Mouse (Mus musculus): Measurements from ENCODE around the gene Mest. TPM values are rescaled to one million over a fixed set of nuclear protein-coding genes. Genes with fewer than 3 reads are reported as not detected.
A peak's percentile ranks its signal among the peaks of the same experiment; 100 is the strongest.

The Mest gene
- polyA plus RNA-seq, 1 experiment from 2014 or later: 560 TPM

DNA sequence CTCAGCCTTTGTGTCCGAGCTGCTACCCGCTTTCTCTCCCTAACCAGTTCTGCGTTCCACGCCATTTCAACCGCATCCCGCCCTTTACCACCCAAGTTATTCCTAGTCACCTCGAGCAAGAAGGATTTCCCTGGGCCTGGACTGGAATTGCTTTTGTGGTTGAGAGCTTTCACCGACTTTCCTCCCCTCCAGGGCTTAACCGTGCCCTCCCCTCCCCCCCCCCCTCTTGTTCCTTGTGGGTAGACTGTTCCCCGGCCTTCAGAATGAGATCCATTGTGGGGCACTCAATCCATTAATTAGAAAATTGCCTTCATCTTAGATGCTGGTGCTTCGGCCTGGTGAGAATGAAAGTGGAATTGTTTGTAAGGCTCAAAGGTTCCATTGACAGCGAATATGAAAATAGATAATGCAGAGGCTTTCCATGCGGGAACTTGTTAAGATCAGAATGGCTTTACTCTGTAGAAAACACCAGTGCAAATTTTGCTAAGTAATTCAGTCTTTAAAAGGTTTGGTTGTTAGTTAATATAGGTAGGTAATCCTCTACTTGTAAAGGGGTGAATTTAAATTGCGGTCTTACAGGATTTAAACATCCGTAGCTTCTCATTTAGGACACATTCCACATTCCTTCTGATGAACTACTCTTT lies 12.5 kb downstream of the Mest start:
- Histone ChIP-seq H3K27me3 (replicated peaks; ENCODE audit: control insufficient read depth, insufficient read depth, low read length) (no peaks in the 10 kb centered on the region), H3K9me3 (ENCODE audit: control insufficient read depth, low read length) (peaks cover 31% of the 10 kb centered on the region), H3K27ac (ENCODE audit: low read length) (peak overlapping the region; percentile 74), H3K9ac (ENCODE audit: low read depth, low read length) (peak overlapping the region; percentile 37; the same call in 1 of the 2 replicates), H3K4me3 (ENCODE audit: low read length) (peak overlapping the region; percentile 12; the same call in 1 of the 2 replicates), H3K4me1 (ENCODE audit: control insufficient read depth, insufficient read depth, low read length) (no peaks in the 10 kb centered on the region), H3K36me3 (ENCODE audit: control insufficient read depth, insufficient read depth, low read length) (0 out of 2 replicates have a peak, but pooled peaks cover 3% of the 10 kb centered on the region), H3K4me2 (ENCODE audit: low read depth, low read length) (peak overlapping the region; percentile 27)
- 51% methylated on average over 15 of the region's 15 CpGs for WGBS
- no peak for ATAC-seq

DNA sequence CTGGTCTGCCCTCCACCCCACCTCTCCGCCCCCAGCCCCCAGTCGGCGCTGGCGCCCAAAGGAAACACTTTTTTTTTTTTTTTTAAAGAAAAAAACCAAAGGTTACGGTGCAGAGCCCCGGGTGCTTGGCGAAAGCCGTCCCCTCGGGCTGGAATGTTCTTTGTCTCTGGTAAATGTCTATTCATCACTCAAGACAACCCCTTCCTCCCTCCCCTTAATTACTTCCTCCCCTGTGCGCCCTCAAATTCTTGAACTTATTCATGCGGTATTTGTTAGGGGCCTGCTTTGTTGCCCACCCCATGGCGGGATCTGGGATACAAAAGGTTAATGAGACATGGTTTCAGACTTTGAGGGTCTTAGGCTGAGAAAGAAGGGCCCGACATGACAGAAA lies 13.0 kb downstream of the Mest start:
- H3K27me3 ChIP-seq (replicated peaks; ENCODE audit: control insufficient read depth, insufficient read depth, low read length): no peaks in the 10 kb centered on the region
- peak overlapping the region; percentile 57; the same call in 1 of the 2 replicates for H3K27ac ChIP-seq (ENCODE audit: low read length)
- H3K4me1 ChIP-seq (ENCODE audit: control insufficient read depth, insufficient read depth, low read length): no peaks in the 10 kb centered on the region
- WGBS: 68% methylated on average over 13 of the region's 13 CpGs
- peaks cover 31% of the 10 kb centered on the region for H3K9me3 ChIP-seq (ENCODE audit: control insufficient read depth, low read length)
- no peak overlapping the region; the same call in 1 of the 2 replicates for H3K9ac ChIP-seq (ENCODE audit: low read depth, low read length)
- no peak for ATAC-seq
- H3K4me3 ChIP-seq (ENCODE audit: low read length): peak overlapping the region; percentile 56; the same call in 1 of the 2 replicates
- H3K36me3 ChIP-seq (ENCODE audit: control insufficient read depth, insufficient read depth, low read length): 0 out of 2 replicates have a peak, but pooled peaks cover 3% of the 10 kb centered on the region
- H3K4me2 ChIP-seq (ENCODE audit: low read depth, low read length): no peak overlapping the region

DNA sequence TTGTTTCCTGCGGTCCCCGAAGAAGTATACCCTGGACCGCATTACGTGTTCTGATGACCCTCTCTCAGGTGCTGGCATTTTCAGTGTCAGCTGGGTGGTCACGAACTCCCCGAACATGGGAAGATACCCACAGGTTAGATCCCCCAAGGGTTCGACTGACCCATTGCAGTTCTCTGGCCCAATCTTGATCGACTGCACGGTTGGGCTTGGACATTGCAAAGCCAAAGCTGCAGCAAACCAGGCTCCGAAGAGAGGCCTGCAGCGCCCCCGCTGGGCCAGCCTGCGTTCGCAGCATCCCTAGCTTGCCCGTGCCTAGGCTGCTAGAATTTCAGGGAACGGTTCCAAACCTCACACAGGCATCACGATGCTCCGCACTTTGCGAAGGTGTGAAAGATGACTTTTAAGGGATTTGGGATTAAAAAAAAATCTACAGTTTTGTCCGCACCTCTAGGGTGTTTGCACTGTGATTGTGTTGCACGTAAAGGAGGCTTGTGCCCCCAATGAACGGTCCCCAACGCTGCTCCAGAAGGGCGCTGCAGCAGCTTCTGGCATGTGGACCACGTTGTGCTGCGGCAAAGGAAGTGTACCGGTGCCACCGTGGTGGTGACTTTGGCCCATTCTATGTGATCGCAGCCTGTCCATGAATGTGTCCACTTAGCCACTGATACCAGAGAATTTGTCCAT lies 13.7 kb downstream of the Mest start:
- no peaks in the 10 kb centered on the region for H3K4me1 ChIP-seq (ENCODE audit: control insufficient read depth, insufficient read depth, low read length)
- 54% methylated on average over 29 of the region's 29 CpGs for WGBS
- H3K36me3 ChIP-seq (ENCODE audit: control insufficient read depth, insufficient read depth, low read length): 0 out of 2 replicates have a peak, but pooled peaks cover 3% of the 10 kb centered on the region
- H3K27ac ChIP-seq (ENCODE audit: low read length): peak overlapping the region; percentile 57; the same call in 1 of the 2 replicates
- no peaks in the 10 kb centered on the region for H3K27me3 ChIP-seq (replicated peaks; ENCODE audit: control insufficient read depth, insufficient read depth, low read length)
- peak overlapping the region; percentile 61 for H3K4me2 ChIP-seq (ENCODE audit: low read depth, low read length)
- H3K9me3 ChIP-seq (ENCODE audit: control insufficient read depth, low read length): peaks cover 31% of the 10 kb centered on the region
- ATAC-seq: peak; percentile 75
- H3K4me3 ChIP-seq (ENCODE audit: low read length): peak overlapping the region; percentile 56
- H3K9ac ChIP-seq (ENCODE audit: low read depth, low read length): peak overlapping the region; percentile 57

DNA sequence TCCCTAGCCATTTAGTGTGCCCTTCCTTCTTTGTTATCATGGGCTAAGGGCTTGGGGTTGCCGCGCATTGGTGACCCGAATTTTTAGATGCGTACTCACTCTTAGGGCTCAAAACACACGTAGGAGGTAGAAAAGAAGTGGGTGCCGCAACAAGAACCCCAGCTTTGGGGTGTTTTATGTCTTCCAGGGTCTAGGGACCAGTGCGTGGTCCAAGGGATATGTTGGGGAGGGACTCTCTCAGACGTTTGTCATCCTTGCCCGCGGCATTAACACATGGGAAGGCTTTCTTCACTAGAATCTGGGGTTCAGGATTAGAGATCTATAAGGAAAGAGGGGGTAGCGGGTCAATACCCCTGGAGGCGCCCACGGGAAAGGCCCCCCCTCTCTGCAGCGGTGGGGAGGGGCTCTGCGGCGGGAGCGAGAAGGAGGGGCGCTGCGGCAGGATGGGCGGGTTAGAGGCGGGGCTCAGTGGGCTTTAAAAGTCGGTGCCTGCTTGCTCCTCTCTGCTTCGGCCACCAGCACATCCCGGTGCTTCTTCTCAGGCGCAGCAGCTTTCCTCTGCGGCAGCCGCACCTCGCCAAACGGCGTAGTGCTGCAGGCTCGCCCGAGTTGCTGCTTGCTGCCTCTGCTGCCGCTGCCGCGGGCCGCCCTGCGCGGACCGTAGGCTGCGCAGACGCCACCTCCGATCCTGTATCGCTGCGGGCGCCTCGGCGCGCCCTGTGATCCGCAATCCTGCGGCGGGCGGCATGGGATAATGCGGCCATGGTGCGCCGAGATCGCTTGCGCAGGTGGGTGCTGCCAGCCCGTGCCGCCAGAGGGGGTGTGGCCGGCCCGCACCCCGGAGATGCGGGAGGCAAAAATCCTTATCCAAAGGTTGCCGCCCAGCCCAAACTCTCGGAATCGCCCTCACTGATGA lies 14.5 kb downstream of the Mest start:
- Histone ChIP-seq H3K27me3 (replicated peaks; ENCODE audit: control insufficient read depth, insufficient read depth, low read length) (no peaks in the 10 kb centered on the region), H3K36me3 (ENCODE audit: control insufficient read depth, insufficient read depth, low read length) (0 out of 2 replicates have a peak, but pooled peaks cover 3% of the 10 kb centered on the region), H3K4me1 (ENCODE audit: control insufficient read depth, insufficient read depth, low read length) (no peaks in the 10 kb centered on the region), H3K4me3 (ENCODE audit: low read length) (peak overlapping the region; percentile 56), H3K4me2 (ENCODE audit: low read depth, low read length) (peak overlapping the region; percentile 61), H3K9ac (ENCODE audit: low read depth, low read length) (peak overlapping the region; percentile 66), H3K27ac (ENCODE audit: low read length) (peak overlapping the region; percentile 52; the same call in 1 of the 2 replicates), H3K9me3 (ENCODE audit: control insufficient read depth, low read length) (peaks cover 31% of the 10 kb centered on the region)
- ATAC-seq: peak; percentile 70
- 54% methylated on average over 64 of the region's 66 CpGs for WGBS

DNA sequence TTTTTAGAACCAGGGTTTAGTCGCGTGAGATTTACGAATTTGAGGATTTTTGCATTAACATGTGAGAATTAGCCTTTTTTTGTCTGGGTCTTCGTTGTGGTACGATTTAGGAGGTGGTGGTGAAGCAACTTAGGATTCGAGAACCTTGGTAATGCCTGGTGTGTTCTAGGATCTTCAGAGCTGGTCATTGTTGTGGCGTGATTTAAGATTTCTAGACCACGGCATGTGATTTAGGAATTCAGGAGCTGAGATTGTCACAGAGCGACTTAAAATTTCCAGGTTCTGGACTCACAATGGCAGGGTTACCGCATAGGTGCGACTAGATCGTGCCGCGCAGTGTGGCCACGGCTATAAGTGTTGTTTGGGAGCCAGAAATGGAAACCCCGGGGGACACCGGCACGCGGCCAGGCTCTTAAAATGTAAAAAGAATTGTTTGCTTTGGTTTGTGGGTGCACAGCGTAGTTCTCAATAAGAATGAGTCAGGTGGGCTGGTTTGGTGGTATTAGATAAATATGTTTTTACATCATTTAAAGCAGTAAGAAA lies 15.2 kb downstream of the Mest start:
- no peak for ATAC-seq
- Histone ChIP-seq H3K4me1 (ENCODE audit: control insufficient read depth, insufficient read depth, low read length) (no peaks in the 10 kb centered on the region), H3K9ac (ENCODE audit: low read depth, low read length) (peak overlapping the region; percentile 66), H3K27ac (ENCODE audit: low read length) (peak overlapping the region; percentile 52; the same call in 1 of the 2 replicates), H3K9me3 (ENCODE audit: control insufficient read depth, low read length) (peaks cover 31% of the 10 kb centered on the region), H3K4me2 (ENCODE audit: low read depth, low read length) (peak overlapping the region; percentile 61), H3K27me3 (replicated peaks; ENCODE audit: control insufficient read depth, insufficient read depth, low read length) (no peaks in the 10 kb centered on the region), H3K4me3 (ENCODE audit: low read length) (peak overlapping the region; percentile 56), H3K36me3 (ENCODE audit: control insufficient read depth, insufficient read depth, low read length) (0 out of 2 replicates have a peak, but pooled peaks cover 3% of the 10 kb centered on the region)
- 50% methylated on average over 20 of the region's 20 CpGs for WGBS

DNA sequence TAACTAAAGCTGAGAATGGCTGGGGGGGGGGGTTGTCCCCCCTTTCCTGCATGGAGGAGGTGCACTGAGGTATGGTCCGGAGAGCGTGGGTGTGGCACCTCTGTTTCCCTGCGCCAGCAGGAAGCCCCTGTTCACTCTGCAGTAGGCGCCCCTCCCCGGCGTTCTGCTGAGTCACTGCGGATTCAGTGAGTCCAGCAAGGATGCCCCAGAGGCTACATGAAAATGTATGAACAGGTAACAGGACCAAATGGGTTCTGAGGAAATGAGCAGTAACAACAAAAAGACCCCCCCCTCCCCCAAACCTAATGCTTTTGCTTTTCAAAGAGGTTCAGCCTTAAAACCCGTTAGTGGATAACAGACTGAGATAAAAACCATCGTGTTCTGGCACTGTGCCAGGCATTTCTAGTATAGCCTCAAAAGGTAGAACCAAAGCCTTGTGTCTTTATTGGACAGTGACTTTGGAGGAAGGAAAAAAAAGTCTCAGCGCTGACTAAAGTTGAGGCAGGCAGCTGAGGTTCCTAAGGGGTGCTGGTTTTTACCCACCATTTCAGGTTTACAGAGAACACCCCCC lies 15.9 kb downstream of the Mest start:
- 50% methylated on average over 10 of the region's 10 CpGs for WGBS
- H3K27ac ChIP-seq (ENCODE audit: low read length): no peak overlapping the region
- peak overlapping the region; percentile 37 for H3K9ac ChIP-seq (ENCODE audit: low read depth, low read length)
- H3K9me3 ChIP-seq (ENCODE audit: control insufficient read depth, low read length): peaks cover 31% of the 10 kb centered on the region
- peak overlapping the region; percentile 56 for H3K4me3 ChIP-seq (ENCODE audit: low read length)
- H3K27me3 ChIP-seq (replicated peaks; ENCODE audit: control insufficient read depth, insufficient read depth, low read length): no peaks in the 10 kb centered on the region
- H3K4me2 ChIP-seq (ENCODE audit: low read depth, low read length): peak overlapping the region; percentile 61
- no peaks in the 10 kb centered on the region for H3K4me1 ChIP-seq (ENCODE audit: control insufficient read depth, insufficient read depth, low read length)
- no peak for ATAC-seq
- H3K36me3 ChIP-seq (ENCODE audit: control insufficient read depth, insufficient read depth, low read length): 0 out of 2 replicates have a peak, but pooled peaks cover 3% of the 10 kb centered on the region

DNA sequence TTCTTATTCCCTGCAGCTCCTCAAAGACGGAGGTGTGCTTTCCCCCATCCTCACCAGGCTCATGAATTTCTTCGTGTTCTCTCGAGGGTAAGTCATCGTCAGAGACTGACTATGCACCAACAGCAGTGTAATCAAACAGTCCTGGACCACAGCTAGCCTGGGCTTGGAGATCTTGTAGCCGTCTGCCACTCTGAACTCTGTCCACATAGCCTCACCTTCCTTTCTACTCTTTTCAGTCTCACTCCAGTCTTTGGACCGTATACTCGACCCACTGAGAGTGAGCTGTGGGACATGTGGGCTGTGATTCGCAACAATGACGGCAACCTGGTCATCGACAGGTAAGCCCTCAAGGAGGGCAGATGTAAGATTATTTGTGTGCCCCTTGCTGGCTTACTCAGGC lies 21.5 kb downstream of the Mest start:
- H3K4me2 ChIP-seq (ENCODE audit: low read depth, low read length): no peak overlapping the region
- ATAC-seq: no peak
- H3K27me3 ChIP-seq (replicated peaks; ENCODE audit: control insufficient read depth, insufficient read depth, low read length): no peaks in the 10 kb centered on the region
- H3K27ac ChIP-seq (ENCODE audit: low read length): no peak overlapping the region
- H3K4me1 ChIP-seq (ENCODE audit: control insufficient read depth, insufficient read depth, low read length): no peaks in the 10 kb centered on the region
- no peaks in the 10 kb centered on the region for H3K9me3 ChIP-seq (ENCODE audit: control insufficient read depth, low read length)
- no peak overlapping the region for H3K4me3 ChIP-seq (ENCODE audit: low read length)
- no peak overlapping the region for H3K9ac ChIP-seq (ENCODE audit: low read depth, low read length)
- 82% methylated on average over 10 of the region's 10 CpGs for WGBS
- H3K36me3 ChIP-seq (ENCODE audit: control insufficient read depth, insufficient read depth, low read length): peaks cover 2% of the 10 kb centered on the region; the same call in 1 of the 2 replicates

DNA sequence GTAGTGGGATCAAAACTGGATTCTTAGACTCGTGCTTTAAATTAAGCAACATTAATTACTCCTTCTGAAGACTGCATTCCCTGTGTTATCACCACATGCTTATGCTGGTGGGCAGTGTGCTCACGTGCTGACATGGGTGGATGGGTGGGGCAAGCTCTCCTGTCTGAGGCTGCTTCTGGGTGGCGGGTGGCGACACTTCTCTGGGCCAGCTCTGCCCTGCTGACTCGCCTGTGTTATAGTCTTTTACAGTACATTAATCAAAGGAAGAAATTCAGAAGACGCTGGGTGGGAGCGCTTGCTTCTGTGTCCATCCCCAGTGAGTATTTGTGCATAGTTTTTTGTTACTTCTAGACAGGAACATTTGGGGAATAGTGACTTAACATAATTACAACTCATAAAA lies 22.2 kb downstream of the Mest start:
- Histone ChIP-seq H3K4me3 (ENCODE audit: low read length) (no peak overlapping the region), H3K4me1 (ENCODE audit: control insufficient read depth, insufficient read depth, low read length) (no peaks in the 10 kb centered on the region), H3K9ac (ENCODE audit: low read depth, low read length) (no peak overlapping the region), H3K4me2 (ENCODE audit: low read depth, low read length) (no peak overlapping the region), H3K27me3 (replicated peaks; ENCODE audit: control insufficient read depth, insufficient read depth, low read length) (no peaks in the 10 kb centered on the region), H3K36me3 (ENCODE audit: control insufficient read depth, insufficient read depth, low read length) (peaks cover 2% of the 10 kb centered on the region; the same call in 1 of the 2 replicates), H3K27ac (ENCODE audit: low read length) (no peak overlapping the region), H3K9me3 (ENCODE audit: control insufficient read depth, low read length) (no peaks in the 10 kb centered on the region)
- WGBS: 68% methylated on average over 7 of the region's 7 CpGs
- no peak for ATAC-seq
